Mouse (Mus musculus) lung, embryonic 14.5 days (tissue): Measurements from ENCODE around the gene Tcf7l2. TPM values are rescaled to one million over a fixed set of nuclear protein-coding genes. Genes with fewer than 3 reads are reported as not detected.

Source experiments
- ATAC-seq: fragments of 200-750 bp; cut with Nextera tagmentation; 2 replicates; pipeline ENCODE4 v1.8.0; 2017; ENCODE audit warnings: mild to moderate bottlenecking, moderate TSS enrichment, moderate library complexity; ENCODE audit not compliant: insufficient read depth
- DNase-seq: peaks from one replicate; pipeline ENCODE4 v3.0.0-alpha.2; 2015
- H3K27ac ChIP-seq: fragments of 300-500 bp; sonication (generic); 2 replicates; pipeline ENCODE4 v1.5.1; 2014; ENCODE audit warnings: low read depth, mild to moderate bottlenecking, moderate library complexity
- H3K27me3 ChIP-seq: fragments of 300-500 bp; sonication (generic); 2 replicates; pipeline ENCODE4 v1.6.1; 2014; ENCODE audit warnings: low read length, control low read depth; ENCODE audit not compliant: insufficient read depth
- H3K36me3 ChIP-seq: fragments of 300-500 bp; sonication (generic); 2 replicates; pipeline ENCODE4 v1.6.1; 2014; ENCODE audit warnings: control low read depth; ENCODE audit not compliant: insufficient read depth
- H3K4me1 ChIP-seq: fragments of 300-500 bp; sonication (generic); 2 replicates; pipeline ENCODE4 v1.6.1; 2014; ENCODE audit warnings: antibody characterized with exemption, control low read depth; ENCODE audit not compliant: insufficient read depth
- H3K4me2 ChIP-seq: fragments of 300-500 bp; sonication (generic); 2 replicates; pipeline ENCODE4 v1.6.1; 2014; ENCODE audit warnings: mild to moderate bottlenecking
- H3K4me3 ChIP-seq: fragments of 300-500 bp; sonication (generic); 2 replicates; pipeline ENCODE4 v1.5.1; 2014; ENCODE audit warnings: low read depth, low read length
- H3K9ac ChIP-seq: fragments of 300-500 bp; sonication (generic); 2 replicates; pipeline ENCODE4 v1.6.1; 2014
- H3K9me3 ChIP-seq: fragments of 300-500 bp; sonication (generic); 2 replicates; pipeline ENCODE4 v1.6.1; 2016; ENCODE audit warnings: low read depth, low read length, control low read depth
- CTCF ChIP-seq: IDR thresholded peaks from 2 replicates; pipeline ENCODE4 v1.5.1; 2016; ENCODE audit warnings: antibody characterized with exemption, low read depth
- WGBS: fragments of 180-500 bp; shearing (Covaris S2); extraction: QIAGEN DNeasy Blood & Tissue Kit; methylation state at CpG from one replicate; pipeline ENCODE4 v1.1.7; 2014; 5-methylcytosine and 5-hydroxymethylcytosine counted together
- polyA plus RNA-seq: library from polyadenylated mRNA; unstranded; fragments of >200 nt; fragmentation: Nextera tagmentation; extraction: Ambion mirVana; gene quantifications from 2 replicates; pipeline ENCODE4 v1.2.1, GENCODE M21; 2014

Tcf7l2 gene
- polyA plus RNA-seq, 1 experiment from 2014 or later: 57.1 TPM

DNA sequence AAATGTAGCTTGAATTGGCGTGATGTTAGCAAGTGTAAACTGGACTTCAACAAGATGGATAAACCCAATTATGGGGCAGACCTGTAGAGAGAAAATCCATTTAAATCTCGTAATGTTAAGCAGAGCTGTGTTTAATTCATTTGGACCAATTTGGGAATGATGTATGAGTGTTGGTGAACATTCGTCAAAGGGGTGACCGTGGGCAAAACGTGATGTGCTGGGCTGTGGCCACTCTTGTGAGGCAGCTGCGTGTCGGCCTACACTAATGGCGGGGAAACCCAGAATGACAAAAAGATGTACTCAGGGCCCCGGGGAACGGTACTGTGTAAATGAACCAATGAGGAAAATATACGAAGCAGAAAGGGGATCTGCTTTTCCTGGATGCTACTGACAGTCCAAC is 24.2 kb downstream of the Tcf7l2 start:
- 59% methylated on average over 11 of the region's 11 CpGs for WGBS
- Histone ChIP-seq H3K4me1 (peaks cover 9% of the 10 kb centered on the region; the same call in 1 of the 2 replicates), H3K4me2 (no peak overlapping the region), H3K4me3 (no peak overlapping the region), H3K27me3 (no peaks in the 10 kb centered on the region), H3K9ac (no peak overlapping the region), H3K27ac (no peak overlapping the region), H3K36me3 (no peaks in the 10 kb centered on the region), H3K9me3 (no peaks in the 10 kb centered on the region)
- ATAC-seq (no peak), DNase-seq (no peak)
- no peak for TF ChIP-seq CTCF

DNA sequence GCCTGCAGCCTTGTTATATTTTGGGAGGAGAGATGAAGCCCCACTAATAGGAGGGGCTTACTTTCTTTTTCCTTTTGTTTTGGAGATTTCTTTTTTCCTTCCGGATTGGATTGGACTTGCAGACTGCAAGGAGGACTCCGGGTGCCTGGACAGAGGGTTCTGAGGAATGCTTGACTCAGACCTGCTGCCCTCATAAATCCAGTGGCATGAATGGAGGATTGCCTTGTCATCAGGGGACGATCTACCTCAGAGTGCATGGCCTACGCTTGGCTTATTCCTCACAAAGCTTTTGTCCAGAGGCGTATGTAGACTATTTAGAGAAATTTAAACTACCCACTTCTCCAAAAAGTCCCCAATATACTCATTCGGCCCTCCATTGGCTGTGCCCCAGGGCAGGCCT is 25.5 kb downstream of the Tcf7l2 start:
- H3K9me3 ChIP-seq: no peaks in the 10 kb centered on the region
- no peak overlapping the region for H3K4me2 ChIP-seq
- H3K4me1 ChIP-seq: peaks cover 9% of the 10 kb centered on the region; the same call in 1 of the 2 replicates
- WGBS: 77% methylated on average over 6 of the region's 6 CpGs
- no peak overlapping the region for H3K9ac ChIP-seq
- TF ChIP-seq CTCF: no peak
- H3K27ac ChIP-seq: no peak overlapping the region
- DNase-seq (no peak), ATAC-seq (no peak)
- no peaks in the 10 kb centered on the region for H3K27me3 ChIP-seq
- no peaks in the 10 kb centered on the region for H3K36me3 ChIP-seq
- no peak overlapping the region for H3K4me3 ChIP-seq

DNA sequence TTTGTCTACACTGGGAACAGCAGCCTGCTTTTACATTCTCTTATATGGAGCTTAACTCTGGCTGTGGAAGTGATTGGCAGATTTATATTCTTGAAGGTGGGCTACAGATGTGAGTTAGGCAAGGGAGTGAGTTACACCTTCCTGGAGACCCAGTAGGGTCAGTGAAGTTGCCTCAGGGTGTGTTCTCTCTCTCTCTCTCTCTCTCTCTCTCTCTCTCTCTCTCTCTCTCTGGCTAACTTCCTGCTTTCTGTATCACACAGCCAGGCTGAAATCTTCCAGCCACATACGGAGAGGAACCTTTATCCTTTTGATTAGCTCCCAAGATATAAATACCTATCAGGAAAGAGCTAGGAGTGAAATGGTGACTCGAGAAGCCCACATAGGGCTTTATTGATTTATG is 26.0 kb downstream of the Tcf7l2 start:
- Histone ChIP-seq H3K9ac (no peak overlapping the region), H3K27ac (no peak overlapping the region)

DNA sequence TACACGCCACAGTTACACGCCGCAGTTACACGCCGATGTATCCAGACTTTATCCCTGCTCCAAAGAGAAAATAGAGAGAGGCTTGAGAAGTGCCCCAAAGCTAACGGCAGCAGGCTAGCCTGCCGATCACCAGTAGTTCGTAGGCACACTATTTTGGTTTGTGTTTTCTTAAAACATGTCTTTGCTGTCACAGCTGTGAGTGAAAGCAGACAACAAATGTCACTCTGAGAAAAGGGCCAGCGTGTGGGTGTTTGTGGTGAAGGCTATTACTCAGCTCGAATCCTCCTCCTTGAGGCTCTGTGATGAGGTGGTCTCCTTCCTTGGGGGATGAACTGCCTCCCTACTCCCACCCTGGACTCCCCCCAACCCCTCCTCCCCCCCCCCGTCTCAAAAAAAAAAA is 26.6 kb downstream of the Tcf7l2 start:
- Histone ChIP-seq H3K9me3 (no peaks in the 10 kb centered on the region), H3K9ac (0 out of 2 replicates have a peak overlapping the region, but pooled peaks have one; percentile 26), H3K27ac (no peak overlapping the region), H3K36me3 (no peaks in the 10 kb centered on the region), H3K27me3 (no peaks in the 10 kb centered on the region), H3K4me3 (no peak overlapping the region), H3K4me2 (no peak overlapping the region), H3K4me1 (peaks cover 9% of the 10 kb centered on the region; the same call in 1 of the 2 replicates)
- TF ChIP-seq CTCF: no peak
- no peak for ATAC-seq
- 61% methylated on average over 10 of the region's 11 CpGs for WGBS
- DNase-seq: no peak

More for the DNA sequence above, 26.0 kb downstream of the Tcf7l2 start:
- no peak for TF ChIP-seq CTCF
- Histone ChIP-seq H3K27me3 (no peaks in the 10 kb centered on the region), H3K4me2 (no peak overlapping the region), H3K4me1 (peaks cover 9% of the 10 kb centered on the region; the same call in 1 of the 2 replicates), H3K4me3 (no peak overlapping the region), H3K36me3 (no peaks in the 10 kb centered on the region), H3K9me3 (no peaks in the 10 kb centered on the region)
- DNase-seq (no peak), ATAC-seq (no peak)
- WGBS: 29% methylated on average over 2 of the region's 2 CpGs

DNA sequence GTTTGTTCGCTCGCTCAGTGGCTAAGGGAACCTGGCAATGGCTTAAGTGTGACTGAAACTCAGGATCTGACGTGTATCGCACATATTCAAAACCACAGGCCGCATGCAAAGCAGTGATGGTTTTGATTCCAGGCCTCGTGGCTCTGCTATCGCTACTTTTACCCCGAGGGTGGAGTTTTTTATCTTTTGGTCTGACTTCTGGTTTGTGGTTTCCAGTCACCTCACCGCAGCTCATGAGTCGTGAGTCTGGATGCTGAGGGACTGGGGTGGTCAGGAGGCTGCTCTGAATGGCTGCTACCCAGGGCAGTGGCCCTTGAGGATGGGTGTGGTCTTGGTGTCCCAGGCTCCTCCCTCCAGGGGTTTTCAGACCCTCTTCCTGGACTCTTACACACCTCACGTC is 27.3 kb downstream of the Tcf7l2 start:
- H3K9ac ChIP-seq: no peak overlapping the region
- H3K4me1 ChIP-seq: peaks cover 9% of the 10 kb centered on the region; the same call in 1 of the 2 replicates
- H3K36me3 ChIP-seq: no peaks in the 10 kb centered on the region
- ATAC-seq: 0 out of 2 replicates have a peak, but pooled peaks have one; percentile 35
- TF ChIP-seq CTCF: no peak
- no peak for DNase-seq
- no peaks in the 10 kb centered on the region for H3K27me3 ChIP-seq
- no peaks in the 10 kb centered on the region for H3K9me3 ChIP-seq
- H3K4me2 ChIP-seq: no peak overlapping the region
- 61% methylated on average over 11 of the region's 11 CpGs for WGBS
- H3K4me3 ChIP-seq: no peak overlapping the region
- no peak overlapping the region for H3K27ac ChIP-seq

DNA sequence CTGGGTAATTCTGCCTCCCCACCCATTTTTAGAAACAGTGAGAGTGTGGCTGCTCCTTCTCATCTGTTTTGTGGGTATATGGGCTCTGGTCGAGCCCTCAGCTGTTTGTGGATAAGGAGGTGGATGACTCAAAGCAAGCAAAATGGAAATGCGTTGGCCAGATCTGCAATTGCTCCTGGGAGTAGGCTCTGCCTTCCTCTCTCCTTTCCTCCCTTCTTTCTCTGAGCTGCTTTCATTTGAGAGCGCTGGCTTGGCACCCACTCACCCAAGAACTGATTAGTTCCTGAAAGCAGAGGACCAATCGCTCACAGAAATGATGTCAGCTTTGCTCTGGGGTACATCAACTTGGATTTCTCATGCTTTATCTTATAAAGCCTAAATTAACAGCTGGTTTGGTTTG is 32.7 kb downstream of the Tcf7l2 start:
- Histone ChIP-seq H3K9ac (no peak overlapping the region), H3K9me3 (no peaks in the 10 kb centered on the region), H3K27ac (no peak overlapping the region), H3K4me1 (no peaks in the 10 kb centered on the region; the same call in 1 of the 2 replicates), H3K4me2 (no peak overlapping the region), H3K4me3 (no peak overlapping the region), H3K36me3 (no peaks in the 10 kb centered on the region), H3K27me3 (no peaks in the 10 kb centered on the region)
- WGBS: 62% methylated on average over 4 of the region's 4 CpGs
- ATAC-seq (no peak), DNase-seq (no peak)
- no peak for TF ChIP-seq CTCF

DNA sequence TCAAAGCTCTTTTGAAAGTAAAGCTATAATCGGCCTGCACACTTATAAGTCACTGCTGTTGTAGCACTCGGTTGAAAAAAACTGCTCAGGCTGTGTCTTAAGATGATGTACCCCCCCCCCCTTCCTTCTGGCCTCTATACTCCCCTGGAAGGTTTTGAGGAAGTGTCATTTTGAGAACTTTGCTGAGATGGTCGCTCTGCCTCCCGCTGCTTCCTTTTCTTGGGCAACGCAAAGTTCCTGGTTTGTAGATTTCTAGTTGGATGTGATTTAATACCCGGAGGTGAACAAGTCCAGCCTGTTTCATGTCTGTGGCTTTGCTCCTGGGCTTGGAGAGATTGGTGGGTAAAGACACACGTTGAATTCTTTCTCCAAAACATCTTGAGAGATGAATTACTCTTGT is 33.2 kb downstream of the Tcf7l2 start:
- Histone ChIP-seq H3K36me3 (no peaks in the 10 kb centered on the region), H3K27ac (no peak overlapping the region), H3K9ac (no peak overlapping the region), H3K9me3 (no peaks in the 10 kb centered on the region), H3K27me3 (no peaks in the 10 kb centered on the region), H3K4me1 (no peaks in the 10 kb centered on the region), H3K4me3 (no peak overlapping the region), H3K4me2 (no peak overlapping the region)
- TF ChIP-seq CTCF: no peak
- ATAC-seq (no peak), DNase-seq (no peak)
- 71% methylated on average over 7 of the region's 7 CpGs for WGBS

DNA sequence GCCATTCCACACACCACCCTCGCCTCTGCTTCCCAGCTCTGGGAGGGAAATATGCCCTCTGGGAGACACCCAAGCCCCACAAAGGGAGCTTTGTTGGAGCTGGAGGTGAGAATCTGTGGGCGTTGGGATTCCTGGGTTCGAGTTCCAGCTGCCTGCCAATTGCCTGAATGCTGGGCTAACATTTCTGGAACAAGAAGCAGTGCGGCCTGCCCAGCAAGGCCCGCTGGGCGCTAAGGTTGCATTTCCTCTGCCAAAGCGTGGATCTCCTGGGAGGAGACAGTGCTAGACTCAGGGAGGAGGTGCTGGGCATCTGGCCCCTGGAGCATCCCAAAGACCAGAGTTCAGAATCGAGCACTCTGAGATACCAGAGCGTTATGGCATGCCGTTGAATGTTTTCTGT is 38.3 kb downstream of the Tcf7l2 start:
- Histone ChIP-seq H3K27me3 (no peaks in the 10 kb centered on the region), H3K27ac (no peak overlapping the region), H3K4me1 (peaks cover 5% of the 10 kb centered on the region; the same call in 1 of the 2 replicates), H3K36me3 (0 out of 2 replicates have a peak, but pooled peaks cover 3% of the 10 kb centered on the region), H3K9me3 (no peaks in the 10 kb centered on the region), H3K9ac (no peak overlapping the region), H3K4me3 (no peak overlapping the region), H3K4me2 (no peak overlapping the region)
- no peak for TF ChIP-seq CTCF
- DNase-seq: no peak
- no peak for ATAC-seq
- WGBS: 70% methylated on average over 10 of the region's 10 CpGs
